Mouse (Mus musculus): ENCODE results near the gene Mdfic.
"Not testable (repeated sequence)": the region's sequence is repeated elsewhere in the genome, so short reads cannot be mapped to it uniquely, and the experiment has no call there.

Gene Mdfic

GRCm38 (mm10) chr6:15720461-15720817, at the start of gene Mdfic:
Gene Mdfic (plus strand): TSS chr6:15720661.
- DNase-seq, result peak in 1 of 2 experiments; percentile 2

- no peak for DNase-seq
Observed at GRCm38 (mm10) chr6:15671364-15671763, 49.1 kb upstream of the Mdfic start.

- DNase-seq, result no peak
Observed at GRCm38 (mm10) chr6:15710080-15710479, 10.4 kb upstream of the Mdfic start.

- no peak for DNase-seq
Observed at GRCm38 (mm10) chr6:15710706-15711105, 9.8 kb upstream of the Mdfic start.

- DNase-seq, result no peak
Observed at GRCm38 (mm10) chr6:15712860-15713385, 7.5 kb upstream of the Mdfic start.

GRCm38 (mm10) chr6:15714036-15714435, 6.4 kb upstream of the Mdfic start:
- DNase-seq, result not testable (repeated sequence)

- DNase-seq, result no peak
Observed at GRCm38 (mm10) chr6:15714996-15715844, 5.2 kb upstream of the Mdfic start.

GRCm38 (mm10) chr6:15719919-15720318, 542 bp upstream of the Mdfic start:
- DNase-seq, result no peak

- DNase-seq, result peak in 1 of 2 experiments; percentile 7
Observed at GRCm38 (mm10) chr6:15720818-15721715, 606 bp downstream of the Mdfic start.

- DNase-seq, result no peak
Observed at GRCm38 (mm10) chr6:15721716-15722031, 1.2 kb downstream of the Mdfic start.

GRCm38 (mm10) chr6:15722631-15723030, 2.2 kb downstream of the Mdfic start:
- DNase-seq, result not testable (repeated sequence)

GRCm38 (mm10) chr6:15724304-15724703, 3.8 kb downstream of the Mdfic start:
- no peak for DNase-seq

GRCm38 (mm10) chr6:15726422-15726821, 6.0 kb downstream of the Mdfic start:
- DNase-seq, result no peak

GRCm38 (mm10) chr6:15727681-15728410, 7.4 kb downstream of the Mdfic start:
- no peak for DNase-seq

GRCm38 (mm10) chr6:15728844-15729577, 8.6 kb downstream of the Mdfic start:
- no peak for DNase-seq

- DNase-seq, result no peak
Observed at GRCm38 (mm10) chr6:15730258-15730657, 9.8 kb downstream of the Mdfic start.

- DNase-seq, result no peak
Observed at GRCm38 (mm10) chr6:15730666-15731065, 10.2 kb downstream of the Mdfic start.

GRCm38 (mm10) chr6:15731452-15731851, 11.0 kb downstream of the Mdfic start:
- no peak for DNase-seq

GRCm38 (mm10) chr6:15737312-15737911, 17.0 kb downstream of the Mdfic start:
- no peak for DNase-seq

GRCm38 (mm10) chr6:15738331-15738943, 18.0 kb downstream of the Mdfic start:
- DNase-seq, result no peak

- no peak for DNase-seq
Observed at GRCm38 (mm10) chr6:15739132-15739531, 18.7 kb downstream of the Mdfic start.
